Mouse (Mus musculus): ENCODE data around the gene Mdga2. TPM values are rescaled to one million over a fixed set of nuclear protein-coding genes. Genes with fewer than 3 reads are reported as not detected.

The Mdga2 gene
- total RNA-seq, 1 experiment = not detected

DNA sequence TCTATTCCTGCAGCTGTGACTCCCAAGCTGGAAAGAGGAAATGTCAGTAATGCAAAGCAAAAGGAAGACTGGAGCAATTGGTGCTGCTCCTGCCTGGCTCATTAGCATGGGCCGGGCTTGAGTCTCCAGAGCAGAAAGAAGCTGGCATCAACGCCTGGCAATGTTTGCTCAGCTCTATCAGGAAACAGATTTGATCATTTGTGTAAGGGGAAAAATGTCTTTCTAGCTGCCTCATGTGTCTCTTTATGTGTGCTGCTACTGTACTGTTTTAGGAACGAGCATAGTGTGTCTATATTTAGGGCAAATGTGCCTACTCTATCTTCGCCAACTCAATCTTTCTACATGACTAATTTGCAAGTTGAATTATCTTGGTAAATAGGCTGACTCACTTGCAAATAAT lies 211.0 kb downstream of the Mdga2 start:
- Histone ChIP-seq H3K9ac (ENCODE audit: insufficient read depth, low read depth, low read length, poor library complexity, severe bottlenecking) (no peak overlapping the region), H3K4me3 (ENCODE audit: insufficient read depth in 1 of 2, low read depth in 1 of 2, low read length in 2 of 2, poor library complexity in 1 of 2, severe bottlenecking in 1 of 2) (no peak overlapping the region), H3K36me3 (ENCODE audit: control insufficient read depth, insufficient read depth, low read length, poor library complexity, severe bottlenecking) (no peaks in the 10 kb centered on the region), H3K27ac (ENCODE audit: insufficient read depth, low read depth, low read length, poor library complexity, severe bottlenecking) (no peak overlapping the region), H3K9me3 (ENCODE audit: control insufficient read depth, insufficient read depth, low read depth, low read length) (no peaks in the 10 kb centered on the region), H3K4me1 (ENCODE audit: control insufficient read depth in 2 of 2, insufficient read depth in 2 of 2, low read length in 2 of 2, poor library complexity in 1 of 2) (no peaks in the 10 kb centered on the region)
- no peak for DNase-seq (ENCODE audit: low read depth, low spot score)
- no peak for TF ChIP-seq HCFC1 (IDR thresholded peaks at IDR 0.05; ENCODE audit: borderline replicate concordance, insufficient read depth, low read length)
- TF ChIP-seq MAFK (IDR thresholded peaks at IDR 0.05; ENCODE audit: insufficient read depth, low read depth, low read length) = no peak
- in situ Hi-C loops (cut with MboI; ENCODE audit: low sequenced_read_pairs in 2 of 2, unreplicated experiment in 2 of 2) = no loop called here

DNA sequence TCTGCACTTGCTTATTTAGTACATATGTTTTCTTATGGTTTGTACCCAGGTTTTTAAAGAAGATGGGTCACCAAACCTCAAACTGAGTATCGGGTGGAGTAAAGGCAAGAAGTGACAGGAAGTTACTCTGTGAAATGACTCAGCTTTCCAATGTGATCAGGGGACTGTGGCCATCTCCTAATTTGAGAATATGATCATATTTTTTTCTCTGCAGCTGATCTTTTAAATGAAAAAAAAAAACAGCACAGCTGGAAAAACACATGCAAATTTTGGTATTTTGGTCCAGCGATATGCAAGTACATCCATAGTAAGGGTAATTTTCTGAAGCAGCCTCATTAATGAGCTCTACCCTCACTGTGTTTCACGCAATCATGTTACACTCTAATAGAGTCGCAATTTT lies 212.0 kb downstream of the Mdga2 start:
- in situ Hi-C loops (cut with MboI; ENCODE audit: low sequenced_read_pairs in 2 of 2, unreplicated experiment in 2 of 2) = no loop called here
- Histone ChIP-seq H3K27ac (ENCODE audit: insufficient read depth, low read depth, low read length, poor library complexity, severe bottlenecking) (no peak overlapping the region), H3K9me3 (ENCODE audit: control insufficient read depth, insufficient read depth, low read depth, low read length) (no peaks in the 10 kb centered on the region), H3K36me3 (ENCODE audit: control insufficient read depth, insufficient read depth, low read length, poor library complexity, severe bottlenecking) (no peaks in the 10 kb centered on the region), H3K9ac (ENCODE audit: insufficient read depth, low read depth, low read length, poor library complexity, severe bottlenecking) (no peak overlapping the region), H3K4me3 (ENCODE audit: insufficient read depth in 1 of 2, low read depth in 1 of 2, low read length in 2 of 2, poor library complexity in 1 of 2, severe bottlenecking in 1 of 2) (no peak overlapping the region), H3K4me1 (ENCODE audit: control insufficient read depth in 2 of 2, insufficient read depth in 2 of 2, low read length in 2 of 2, poor library complexity in 1 of 2) (no peaks in the 10 kb centered on the region)
- no peak for DNase-seq (ENCODE audit: low read depth, low spot score)
- no peak for TF ChIP-seq ZNF384 (IDR thresholded peaks at IDR 0.05; ENCODE audit: low read depth, low read length)
- no peak for TF ChIP-seq HCFC1 (IDR thresholded peaks at IDR 0.05; ENCODE audit: borderline replicate concordance, insufficient read depth, low read length)
- TF ChIP-seq MAFK (IDR thresholded peaks at IDR 0.05; ENCODE audit: insufficient read depth, low read depth, low read length) = no peak
- TF ChIP-seq ZC3H11A (IDR thresholded peaks at IDR 0.05; ENCODE audit: borderline replicate concordance, low read depth, low read length) = no peak
- TF ChIP-seq CHD2 (IDR thresholded peaks at IDR 0.05; ENCODE audit: low read depth, low read length) = no peak

DNA sequence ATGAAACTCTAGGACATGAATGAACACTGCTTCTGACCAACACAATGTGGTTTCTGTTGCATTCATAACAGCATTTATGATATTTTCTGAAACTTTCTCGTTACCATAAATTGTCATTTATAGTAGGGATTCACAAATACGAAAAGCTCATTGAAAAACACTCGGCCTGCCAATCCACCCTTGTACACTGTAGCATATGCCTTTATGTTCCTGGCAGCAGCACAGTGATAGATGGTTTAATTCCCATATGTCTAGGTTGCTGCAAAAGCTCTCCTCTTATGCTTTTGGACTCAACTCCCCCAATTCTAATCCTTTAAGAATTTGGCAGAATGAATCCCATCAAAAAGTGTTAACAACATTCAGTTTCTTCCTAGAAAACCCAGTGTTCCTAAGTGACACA lies 213.2 kb downstream of the Mdga2 start:
- Histone ChIP-seq H3K27ac (ENCODE audit: insufficient read depth, low read depth, low read length, poor library complexity, severe bottlenecking) (no peak overlapping the region), H3K4me1 (ENCODE audit: control insufficient read depth in 2 of 2, insufficient read depth in 2 of 2, low read length in 2 of 2, poor library complexity in 1 of 2) (no peaks in the 10 kb centered on the region), H3K36me3 (ENCODE audit: control insufficient read depth, insufficient read depth, low read length, poor library complexity, severe bottlenecking) (no peaks in the 10 kb centered on the region), H3K4me3 (ENCODE audit: insufficient read depth in 1 of 2, low read depth in 1 of 2, low read length in 2 of 2, poor library complexity in 1 of 2, severe bottlenecking in 1 of 2) (no peak overlapping the region), H3K9ac (ENCODE audit: insufficient read depth, low read depth, low read length, poor library complexity, severe bottlenecking) (no peak overlapping the region), H3K9me3 (ENCODE audit: control insufficient read depth, insufficient read depth, low read depth, low read length) (no peaks in the 10 kb centered on the region)
- in situ Hi-C loops (cut with MboI; ENCODE audit: low sequenced_read_pairs in 2 of 2, unreplicated experiment in 2 of 2) = no loop called here
- TF ChIP-seq MAFK (IDR thresholded peaks at IDR 0.05; ENCODE audit: insufficient read depth, low read depth, low read length) (no peak), CHD2 (IDR thresholded peaks at IDR 0.05; ENCODE audit: low read depth, low read length) (no peak), ZNF384 (IDR thresholded peaks at IDR 0.05; ENCODE audit: low read depth, low read length) (no peak), ZC3H11A (IDR thresholded peaks at IDR 0.05; ENCODE audit: borderline replicate concordance, low read depth, low read length) (no peak), HCFC1 (IDR thresholded peaks at IDR 0.05; ENCODE audit: borderline replicate concordance, insufficient read depth, low read length) (no peak)
- DNase-seq (ENCODE audit: low read depth, low spot score) = no peak

DNA sequence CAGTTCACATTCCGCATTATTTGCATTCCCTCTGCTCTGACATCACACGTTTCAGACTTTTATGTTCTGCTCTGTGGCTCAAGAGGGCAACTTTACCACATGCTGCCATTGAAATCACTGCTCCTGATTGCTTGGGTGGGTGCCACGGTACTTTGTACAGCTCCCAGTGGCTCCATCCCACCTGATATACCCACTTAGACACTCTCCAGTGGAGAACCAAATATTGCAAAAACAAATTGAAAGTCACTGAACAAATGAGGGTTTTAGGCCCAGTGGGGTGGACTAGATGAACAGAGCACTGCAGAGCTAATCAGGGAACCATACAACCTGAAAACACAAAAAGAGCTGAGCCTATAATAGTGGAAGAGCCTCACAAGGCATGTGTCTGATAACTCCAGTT lies 268.2 kb downstream of the Mdga2 start:
- no peak for TF ChIP-seq HCFC1 (IDR thresholded peaks at IDR 0.05; ENCODE audit: borderline replicate concordance, insufficient read depth, low read length)
- TF ChIP-seq ZNF384 (IDR thresholded peaks at IDR 0.05; ENCODE audit: low read depth, low read length) = no peak
- TF ChIP-seq CHD2 (IDR thresholded peaks at IDR 0.05; ENCODE audit: low read depth, low read length) = no peak
- TF ChIP-seq ZC3H11A (IDR thresholded peaks at IDR 0.05; ENCODE audit: borderline replicate concordance, low read depth, low read length) = no peak
- TF ChIP-seq MAFK (IDR thresholded peaks at IDR 0.05; ENCODE audit: insufficient read depth, low read depth, low read length) = no peak
- Histone ChIP-seq H3K9ac (ENCODE audit: insufficient read depth, low read depth, low read length, poor library complexity, severe bottlenecking) (no peak overlapping the region), H3K27ac (ENCODE audit: insufficient read depth, low read depth, low read length, poor library complexity, severe bottlenecking) (no peak overlapping the region), H3K9me3 (ENCODE audit: control insufficient read depth, insufficient read depth, low read depth, low read length) (no peaks in the 10 kb centered on the region), H3K4me1 (ENCODE audit: control insufficient read depth in 2 of 2, insufficient read depth in 2 of 2, low read length in 2 of 2, poor library complexity in 1 of 2) (no peaks in the 10 kb centered on the region), H3K4me3 (ENCODE audit: insufficient read depth in 1 of 2, low read depth in 1 of 2, low read length in 2 of 2, poor library complexity in 1 of 2, severe bottlenecking in 1 of 2) (no peak overlapping the region), H3K36me3 (ENCODE audit: control insufficient read depth, insufficient read depth, low read length, poor library complexity, severe bottlenecking) (no peaks in the 10 kb centered on the region)
- DNase-seq (ENCODE audit: low read depth, low spot score) = no peak
- in situ Hi-C loops (cut with MboI; ENCODE audit: low sequenced_read_pairs in 2 of 2, unreplicated experiment in 2 of 2) = no loop called here

DNA sequence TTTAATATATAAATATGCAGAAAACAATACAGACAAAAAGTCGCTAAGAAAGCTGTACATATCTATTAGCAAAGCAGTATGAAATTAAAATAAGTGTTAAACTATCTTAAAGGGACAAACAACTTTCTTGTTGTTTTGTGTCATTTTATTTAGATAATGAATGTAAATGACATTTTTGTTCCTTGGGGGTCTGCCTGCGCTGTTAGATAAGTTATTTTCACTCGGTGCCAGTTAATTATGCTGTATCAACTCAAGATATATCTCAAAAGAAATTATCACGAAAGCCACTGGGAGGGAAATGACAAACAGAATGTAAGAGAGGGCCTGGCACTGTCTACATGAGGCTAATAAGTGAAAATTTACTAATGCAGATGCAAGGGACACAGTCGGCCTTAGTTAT lies 306.6 kb downstream of the Mdga2 start:
- Histone ChIP-seq H3K27ac (ENCODE audit: insufficient read depth, low read depth, low read length, poor library complexity, severe bottlenecking) (no peak overlapping the region), H3K9ac (ENCODE audit: insufficient read depth, low read depth, low read length, poor library complexity, severe bottlenecking) (no peak overlapping the region), H3K9me3 (ENCODE audit: control insufficient read depth, insufficient read depth, low read depth, low read length) (no peaks in the 10 kb centered on the region), H3K4me1 (ENCODE audit: control insufficient read depth in 2 of 2, insufficient read depth in 2 of 2, low read length in 2 of 2, poor library complexity in 1 of 2) (no peaks in the 10 kb centered on the region), H3K4me3 (ENCODE audit: insufficient read depth in 1 of 2, low read depth in 1 of 2, low read length in 2 of 2, poor library complexity in 1 of 2, severe bottlenecking in 1 of 2) (no peak overlapping the region), H3K36me3 (ENCODE audit: control insufficient read depth, insufficient read depth, low read length, poor library complexity, severe bottlenecking) (no peaks in the 10 kb centered on the region)
- DNase-seq (ENCODE audit: low read depth, low spot score) = no peak
- in situ Hi-C loops (cut with MboI; ENCODE audit: low sequenced_read_pairs in 2 of 2, unreplicated experiment in 2 of 2) = no loop called here
- TF ChIP-seq HCFC1 (IDR thresholded peaks at IDR 0.05; ENCODE audit: borderline replicate concordance, insufficient read depth, low read length) (no peak), ZC3H11A (IDR thresholded peaks at IDR 0.05; ENCODE audit: borderline replicate concordance, low read depth, low read length) (no peak), ZNF384 (IDR thresholded peaks at IDR 0.05; ENCODE audit: low read depth, low read length) (no peak), CHD2 (IDR thresholded peaks at IDR 0.05; ENCODE audit: low read depth, low read length) (no peak), MAFK (IDR thresholded peaks at IDR 0.05; ENCODE audit: insufficient read depth, low read depth, low read length) (no peak)

Measured in ES-E14 (cell line).